Mouse (Mus musculus) testis, adult 2 months (tissue): ENCODE results near the gene Dll4.

ENCODE experiments used
- CTCF ChIP-seq: fragments of 200-500 bp; IDR thresholded peaks from 2 replicates; pipeline ENCODE4 v1.5.1; 2012; ENCODE audit warnings: low read depth, mild to moderate bottlenecking, inconsistent platforms, low read length, moderate library complexity; ENCODE audit not compliant: control insufficient read depth, insufficient read depth, insufficient replicate concordance
- POLR2A ChIP-seq: fragments of 200-500 bp; IDR thresholded peaks from 2 replicates; pipeline ENCODE4 v1.6.1; 2012; ENCODE audit warnings: low read depth, mild to moderate bottlenecking, inconsistent platforms, low read length, moderate library complexity; ENCODE audit not compliant: control insufficient read depth

- TF ChIP-seq CTCF = no peak
- no peak for TF ChIP-seq POLR2A
These were observed 14.0 kb upstream of the Dll4 start for GRCm38 (mm10) chr2:119311544-119311943.
